Mouse (Mus musculus) common myeloid progenitor, adult 5-6 weeks (primary cell): ENCODE data around the gene Prr5l. TPM values are rescaled to one million over a fixed set of nuclear protein-coding genes. Genes with fewer than 3 reads are reported as not detected.
A peak's percentile ranks its signal among the peaks of the same experiment; 100 is the strongest.

Source experiments
- ATAC-seq: replicated peaks from 2 replicates; pipeline ENCODE4 v1.8.0; 2016; ENCODE audit warnings: low read depth, mild to moderate bottlenecking, moderate TSS enrichment, inconsistent platforms; ENCODE audit not compliant: poor library complexity, severe bottlenecking
- total RNA-seq: library from RNA; stranded (forward); fragments of 200-1000, 187-1606 nt; gene quantifications from 2 replicates; pipeline ENCODE4 v1.2.3, GENCODE M21; 2017

Prr5l gene
- total RNA-seq = 0.05 TPM in 2 replicates

- ATAC-seq = no peak
Observed at GRCm38 (mm10) chr2:101882998-101883397, at the start of gene Prr5l. Gene Prr5l (minus strand): TSS chr2:101883027.

DNA sequence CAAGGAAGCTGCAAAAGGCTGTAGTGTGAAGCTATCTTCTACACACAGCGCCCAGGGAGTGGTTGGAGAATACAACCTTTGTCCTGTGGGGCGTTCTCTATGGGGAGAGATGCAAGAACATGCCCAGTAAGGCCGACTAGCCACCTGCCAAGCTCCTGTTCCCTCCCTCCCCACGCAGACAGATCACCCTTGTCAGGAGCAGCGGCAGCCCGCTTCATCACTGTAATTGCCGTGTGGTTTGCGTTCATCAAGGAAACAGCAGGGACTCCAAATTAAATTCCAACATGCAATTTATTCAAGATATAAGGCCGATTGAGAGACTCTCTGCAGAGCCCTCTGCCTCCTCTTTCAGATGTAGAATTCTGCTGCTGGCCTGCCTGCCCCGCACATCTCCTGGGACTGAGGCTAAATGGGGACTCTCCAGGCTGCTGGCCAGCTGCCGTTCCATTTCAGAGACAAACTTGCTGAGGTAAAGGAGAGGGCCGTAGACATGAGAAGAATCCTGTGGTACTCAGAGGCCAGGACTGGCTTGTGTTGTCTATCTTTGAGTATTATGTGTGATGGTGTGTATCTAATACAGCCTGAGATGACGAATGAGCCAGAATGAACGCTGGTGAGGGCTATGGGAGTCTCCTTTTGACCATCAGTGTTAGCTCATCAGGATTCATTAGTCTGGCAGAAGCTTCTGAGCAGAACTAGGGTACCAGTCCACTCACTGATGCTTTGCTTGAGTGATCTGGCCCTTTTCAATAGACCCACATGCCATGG lies 49.5 kb upstream of the Prr5l start:
- ATAC-seq = no peak

DNA sequence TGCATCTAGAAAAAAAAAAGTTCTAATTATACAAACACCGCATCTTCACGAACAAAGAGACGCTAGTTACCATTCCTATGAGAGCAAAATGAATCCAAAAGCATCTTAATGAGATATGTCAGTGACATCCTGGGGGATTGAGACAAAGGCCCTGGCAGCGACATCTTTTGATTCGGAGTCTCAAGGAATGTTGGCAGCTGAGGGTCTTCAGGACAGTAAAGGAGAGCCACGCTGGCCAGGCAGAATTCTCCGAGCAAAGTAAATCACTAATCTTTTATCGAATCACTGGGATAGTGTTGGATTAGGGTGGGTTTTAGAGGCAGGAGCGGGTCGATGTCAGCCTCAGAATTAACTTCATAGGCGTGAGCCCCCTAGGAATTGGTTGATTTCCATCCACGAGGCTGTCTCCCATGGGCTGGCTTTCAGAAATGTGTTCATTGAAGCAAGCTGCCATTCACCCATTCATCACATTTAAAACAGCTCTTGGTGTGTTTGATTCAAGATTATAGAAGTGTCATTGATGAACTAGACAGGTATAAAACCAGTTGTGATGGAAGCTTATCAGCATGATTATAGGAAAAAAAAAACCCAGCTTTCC lies 42.9 kb upstream of the Prr5l start:
- ATAC-seq = no peak

DNA sequence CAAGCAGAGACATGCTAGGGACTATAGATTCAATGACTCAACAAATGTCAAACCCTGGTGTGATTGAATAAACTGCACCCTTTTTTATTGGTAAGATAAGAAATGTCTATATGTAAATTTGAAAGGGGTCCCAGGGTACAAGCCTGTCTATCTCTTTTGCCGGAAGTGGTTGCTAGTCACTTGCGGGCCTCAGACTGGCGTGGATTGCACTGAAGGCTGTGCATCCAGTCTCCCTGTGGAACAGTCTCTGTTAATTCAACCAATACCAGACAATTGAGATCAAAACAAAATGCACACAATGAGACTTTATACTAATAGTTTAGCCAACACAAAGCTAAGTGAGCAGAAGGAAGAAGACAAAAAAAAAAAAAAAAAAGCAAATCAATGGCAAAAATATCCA lies 42.4 kb upstream of the Prr5l start:
- ATAC-seq = no peak

GRCm38 (mm10) chr2:101923181-101923580 lies 40.4 kb upstream of the Prr5l start:
- no peak for ATAC-seq

GRCm38 (mm10) chr2:101922302-101922701 lies 39.5 kb upstream of the Prr5l start:
- peak; percentile 63; the same call in 1 of the 2 replicates for ATAC-seq

GRCm38 (mm10) chr2:101920136-101920554 lies 37.3 kb upstream of the Prr5l start:
- no peak for ATAC-seq

- ATAC-seq = no peak
Observed at GRCm38 (mm10) chr2:101918518-101918917, 35.7 kb upstream of the Prr5l start.

- no peak for ATAC-seq
Observed at GRCm38 (mm10) chr2:101909326-101910080, 26.7 kb upstream of the Prr5l start.

DNA sequence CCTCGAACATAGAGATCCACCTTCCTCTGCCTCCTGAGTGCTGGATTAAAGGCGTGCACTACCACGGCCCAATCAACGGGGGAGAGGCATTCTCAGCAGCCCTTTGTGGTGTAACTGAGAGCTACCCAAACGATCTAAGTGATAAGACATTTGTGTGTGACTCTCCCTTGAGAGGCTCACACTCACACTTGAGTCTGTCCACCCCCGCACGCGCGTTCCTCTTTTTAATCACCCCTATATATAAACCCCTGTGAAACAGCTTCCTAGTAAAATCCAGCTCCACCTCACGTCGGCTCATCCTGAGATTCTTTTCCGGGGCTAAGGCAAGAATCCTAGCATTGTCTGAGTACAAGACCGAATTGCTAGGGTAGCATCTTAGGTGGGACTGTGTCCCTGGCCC lies 25.9 kb upstream of the Prr5l start:
- ATAC-seq = peak; percentile 48

GRCm38 (mm10) chr2:101907386-101908022 lies 24.7 kb upstream of the Prr5l start:
- no peak for ATAC-seq

DNA sequence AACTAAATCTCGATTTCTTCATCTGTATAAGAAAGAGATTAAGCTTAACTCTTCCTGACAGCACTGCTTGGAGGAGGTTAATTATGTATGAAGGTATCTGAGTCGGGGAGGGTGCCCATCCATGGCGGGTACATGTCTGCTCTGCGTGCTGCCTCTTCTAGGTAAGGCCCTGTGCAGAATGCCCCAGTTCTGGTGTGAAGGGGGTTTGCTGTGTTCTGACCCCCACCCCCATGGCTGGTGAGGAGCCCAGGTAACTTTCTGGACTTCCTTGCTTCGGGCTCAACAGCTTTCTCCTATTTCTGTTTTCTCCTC lies 23.5 kb upstream of the Prr5l start:
- no peak for ATAC-seq

- ATAC-seq = peak; percentile 79
Observed at GRCm38 (mm10) chr2:101905534-101906378, 22.9 kb upstream of the Prr5l start.

GRCm38 (mm10) chr2:101902196-101902595 lies 19.4 kb upstream of the Prr5l start:
- no peak for ATAC-seq

DNA sequence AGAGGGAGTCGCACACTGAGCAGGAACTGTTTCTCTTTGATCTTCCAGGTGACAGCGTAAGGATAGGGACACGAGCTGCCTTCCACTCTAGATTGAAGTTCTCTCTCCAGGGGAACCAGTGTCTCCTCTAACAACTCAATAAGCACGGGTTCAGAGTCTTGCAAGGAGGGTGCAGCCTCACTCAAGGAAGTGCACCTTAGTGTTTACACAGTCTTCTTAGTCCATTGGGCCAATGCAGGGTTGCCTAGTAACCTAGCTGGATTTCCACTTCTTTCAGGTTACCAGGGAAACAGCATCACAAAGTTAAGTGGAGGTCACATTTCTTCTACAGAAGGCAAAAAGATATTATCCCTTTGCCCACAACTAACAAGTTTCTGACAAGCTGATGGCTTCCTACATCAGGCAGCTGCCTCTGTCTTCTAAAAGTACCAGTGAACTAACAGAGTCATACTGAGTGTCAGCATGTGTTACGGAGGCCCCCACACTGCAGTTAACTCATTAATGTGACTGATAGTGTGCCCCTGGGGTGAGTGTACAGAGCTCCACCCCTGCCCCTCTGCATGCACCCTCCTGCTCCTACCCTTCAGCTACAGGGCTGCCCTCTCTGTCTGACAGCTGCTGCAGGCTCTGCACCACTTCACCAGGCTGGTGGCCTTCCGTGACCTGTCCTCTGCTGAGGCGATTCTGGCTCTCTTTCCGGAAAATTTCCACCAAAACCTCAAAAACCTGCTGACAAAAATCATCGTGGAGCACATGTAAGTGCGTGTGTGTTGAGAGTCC lies 13.8 kb upstream of the Prr5l start:
- ATAC-seq = no peak

- ATAC-seq = no peak
Observed at GRCm38 (mm10) chr2:101894126-101894525, 11.3 kb upstream of the Prr5l start.

GRCm38 (mm10) chr2:101891143-101891542 lies 8.3 kb upstream of the Prr5l start:
- no peak for ATAC-seq

DNA sequence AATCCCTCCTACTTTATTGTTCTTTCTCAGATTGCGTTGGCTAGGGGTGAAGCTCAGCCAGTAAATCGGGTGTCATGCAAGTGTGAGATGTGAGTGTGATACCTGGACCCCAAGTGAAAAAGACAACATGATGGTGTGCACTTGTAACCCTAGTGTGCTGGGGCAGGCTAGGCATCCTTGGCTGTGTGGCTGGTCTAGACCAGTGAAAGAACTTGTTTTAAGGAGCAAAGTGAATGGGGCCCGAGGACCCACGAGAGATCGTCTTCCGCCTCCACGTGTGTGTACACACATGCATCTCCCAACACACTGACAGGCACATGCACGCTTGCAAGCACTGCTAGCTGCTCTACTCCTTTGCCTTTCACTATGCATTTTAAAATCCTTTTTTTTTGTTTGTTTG lies 6.1 kb upstream of the Prr5l start:
- no peak for ATAC-seq

GRCm38 (mm10) chr2:101885768-101886438 lies 3.1 kb upstream of the Prr5l start, which contains the start of gene Commd9:
Gene Commd9 (plus strand): TSS chr2:101886247.
- peak; percentile 93 for ATAC-seq
